Mouse (Mus musculus) liver, embryonic 14.5 days (tissue): ENCODE results near the gene Nadk.

ENCODE experiments used
- CTCF ChIP-seq: IDR thresholded peaks from 2 replicates; pipeline ENCODE4 v1.5.1; 2016; ENCODE audit warnings: antibody characterized with exemption, low read depth, control low read depth
- EP300 ChIP-seq: IDR thresholded peaks from 2 replicates; pipeline ENCODE4 v1.6.1; 2016; ENCODE audit warnings: antibody characterized with exemption, low read depth

DNA sequence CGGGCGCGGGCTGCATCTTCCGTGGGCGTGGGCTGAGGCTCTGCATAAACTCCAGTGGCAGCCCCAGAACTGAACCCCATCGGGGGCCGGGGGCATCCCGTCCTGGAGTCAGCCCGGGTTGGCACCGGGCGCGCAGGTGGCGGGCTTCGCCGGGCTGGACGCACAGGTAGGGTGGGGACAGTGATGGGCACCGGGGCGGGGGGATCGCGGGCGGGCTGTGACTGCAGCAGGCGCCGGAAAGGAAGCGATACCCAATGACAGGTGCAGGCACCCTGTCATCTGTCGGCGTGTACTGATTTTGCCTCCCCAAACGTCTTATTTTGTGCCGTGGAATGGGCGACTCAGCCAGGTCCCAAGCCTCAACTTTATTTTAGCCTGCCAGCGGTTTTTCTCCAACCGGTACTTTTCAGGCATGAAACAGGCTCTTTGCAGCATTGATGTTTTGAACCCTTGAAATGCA is 39.8 kb downstream of the Nadk start:
- TF ChIP-seq CTCF: no peak
- no peak for TF ChIP-seq EP300
